Mouse (Mus musculus) left cerebral cortex, adult 8-10 months (tissue): ENCODE measurements at regions not wholly inside any gene's neighbourhood (a gene's known extent, or its start where the extent isn't known, plus 50 kb on each side); places are given as distances from the start of the nearest gene placed in this dataset.
A peak's percentile ranks its signal among the peaks of the same experiment; 100 is the strongest.

Experiments used
- DNase-seq, 2 experiments: peaks; one replicate each; pipeline ENCODE4 v3.0.0; 2022; ENCODE audit warnings: low spot score in 2 of 2

GRCm38 (mm10) chr4:127862875-127863274, 107.9 kb downstream of the CK137956 start:
- no peak for DNase-seq

GRCm38 (mm10) chr4:127861319-127862117, 109.2 kb downstream of the CK137956 start:
- DNase-seq, result peak in 1 of 2 experiments; percentile 64

- no peak for DNase-seq
Measured at GRCm38 (mm10) chr4:127860271-127860670, 110.5 kb downstream of the CK137956 start.

- DNase-seq, result no peak
Measured at GRCm38 (mm10) chr4:127859505-127859904, 111.2 kb downstream of the CK137956 start.

GRCm38 (mm10) chr4:127858566-127858965, 112.2 kb downstream of the CK137956 start:
- no peak for DNase-seq

- no peak for DNase-seq
Measured at GRCm38 (mm10) chr4:127855836-127856235, 114.9 kb downstream of the CK137956 start.

GRCm38 (mm10) chr4:127854776-127855409, 115.9 kb downstream of the CK137956 start:
- peak in 1 of 2 experiments; percentile 45 for DNase-seq

- DNase-seq, result no peak
Measured at GRCm38 (mm10) chr4:127849306-127849705, 121.4 kb downstream of the CK137956 start.

- no peak for DNase-seq
Measured at GRCm38 (mm10) chr4:127846321-127846720, 124.4 kb downstream of the CK137956 start.

GRCm38 (mm10) chr4:127843421-127843820, 127.3 kb downstream of the CK137956 start:
- no peak for DNase-seq

GRCm38 (mm10) chr4:127833668-127834067, 137.1 kb downstream of the CK137956 start:
- DNase-seq, result no peak

GRCm38 (mm10) chr4:127826988-127827387, 143.8 kb downstream of the CK137956 start:
- no peak for DNase-seq

GRCm38 (mm10) chr4:127819501-127819900, 151.2 kb downstream of the CK137956 start:
- DNase-seq, result no peak

- DNase-seq, result no peak
Measured at GRCm38 (mm10) chr4:127819009-127819408, 151.7 kb downstream of the CK137956 start.

- no peak for DNase-seq
Measured at GRCm38 (mm10) chr4:127814631-127815030, 156.1 kb downstream of the CK137956 start.

- no peak for DNase-seq
Measured at GRCm38 (mm10) chr4:127812047-127812545, 158.7 kb downstream of the CK137956 start.

GRCm38 (mm10) chr4:127810899-127811510, 159.7 kb downstream of the CK137956 start:
- no peak for DNase-seq

- DNase-seq, result no peak
Measured at GRCm38 (mm10) chr4:127809006-127809405, 161.7 kb downstream of the CK137956 start.

- DNase-seq, result peak; percentile 7 to 61
Measured at GRCm38 (mm10) chr4:127789206-127789605, 181.5 kb downstream of the CK137956 start.

- no peak for DNase-seq
Measured at GRCm38 (mm10) chr4:127785786-127786185, 185.0 kb downstream of the CK137956 start.

GRCm38 (mm10) chr4:127771966-127772500, 198.7 kb downstream of the CK137956 start:
- no peak for DNase-seq

- peak; percentile 12 to 62 for DNase-seq
Measured at GRCm38 (mm10) chr4:127763736-127764135, 207.0 kb downstream of the CK137956 start.
